Mouse (Mus musculus) kidney, postnatal 0 days (tissue): ENCODE measurements around the gene Rbms1. TPM values are rescaled to one million over a fixed set of nuclear protein-coding genes. Genes with fewer than 3 reads are reported as not detected.
A peak's percentile ranks its signal among the peaks of the same experiment; 100 is the strongest.

Experiments used
- ATAC-seq: fragments of 200-750 bp; cut with Nextera tagmentation; replicated peaks from 2 replicates; pipeline ENCODE4 v1.8.0; 2017; ENCODE audit warnings: low read depth, moderate number of reproducible peaks, moderate TSS enrichment, moderate library complexity; ENCODE audit not compliant: low FRiP score
- DNase-seq: peaks from one replicate; pipeline ENCODE4 v3.0.0-alpha.2; 2016; ENCODE audit warnings: low spot score
- H3K27ac ChIP-seq: fragments of 300-500 bp; sonication (generic); 2 replicates; pipeline ENCODE4 v1.5.1; 2014; ENCODE audit warnings: mild to moderate bottlenecking
- H3K27me3 ChIP-seq: fragments of 300-500 bp; sonication (generic); 2 replicates; pipeline ENCODE4 v1.6.1; 2014; ENCODE audit warnings: low read length, mixed read lengths; ENCODE audit not compliant: insufficient read depth
- H3K36me3 ChIP-seq: fragments of 300-500 bp; sonication (generic); 2 replicates; pipeline ENCODE4 v1.6.1; 2014; ENCODE audit warnings: low read length, mixed read lengths; ENCODE audit not compliant: insufficient read depth
- H3K4me1 ChIP-seq: fragments of 300-500 bp; sonication (generic); replicated peaks from 2 replicates; pipeline ENCODE4 v1.6.1; 2014; ENCODE audit warnings: antibody characterized with exemption, low read length, mixed read lengths; ENCODE audit not compliant: insufficient read depth
- H3K4me2 ChIP-seq: fragments of 300-500 bp; sonication (generic); 2 replicates; pipeline ENCODE4 v1.6.1; 2014; ENCODE audit warnings: mild to moderate bottlenecking, low read length, moderate library complexity, mixed read lengths
- H3K4me3 ChIP-seq: fragments of 300-500 bp; sonication (generic); replicated peaks from 2 replicates; pipeline ENCODE4 v1.5.1; 2014; ENCODE audit warnings: low read depth, low read length
- H3K9ac ChIP-seq: fragments of 300-500 bp; sonication (generic); 2 replicates; pipeline ENCODE4 v1.6.1; 2014; ENCODE audit warnings: low read depth, low read length
- H3K9me3 ChIP-seq: fragments of 300-500 bp; sonication (generic); replicated peaks from 2 replicates; pipeline ENCODE4 v1.6.1; 2016; ENCODE audit warnings: low read length, inconsistent platforms, mixed read lengths
- CTCF ChIP-seq: IDR thresholded peaks from 2 replicates; pipeline ENCODE4 v1.5.1; 2016; ENCODE audit warnings: antibody characterized with exemption, low read depth, mild to moderate bottlenecking, moderate library complexity
- WGBS: fragments of 180-500 bp; shearing (Covaris S2); extraction: QIAGEN DNeasy Blood & Tissue Kit; methylation state at CpG from one replicate; pipeline ENCODE4 v1.1.7; 2014; 5-methylcytosine and 5-hydroxymethylcytosine counted together
- polyA plus RNA-seq: library from polyadenylated mRNA; unstranded; fragments of >200 nt; fragmentation: Nextera tagmentation; extraction: Ambion mirVana; gene quantifications from 2 replicates; pipeline ENCODE4 v1.2.1, GENCODE M21; 2015

Gene Rbms1
- polyA plus RNA-seq, 1 experiment from 2014 or later = 92.5 TPM

- 71% methylated on average over 3 of the region's 3 CpGs for WGBS
- H3K9me3 ChIP-seq = no peaks in the 10 kb centered on the region
- ATAC-seq (no peak), DNase-seq (no peak)
- H3K27ac ChIP-seq = no peak overlapping the region
- no peak for TF ChIP-seq CTCF
- no peaks in the 10 kb centered on the region for H3K27me3 ChIP-seq
- H3K4me1 ChIP-seq = no peaks in the 10 kb centered on the region
- no peak overlapping the region for H3K9ac ChIP-seq
- H3K36me3 ChIP-seq = peaks cover 3% of the 10 kb centered on the region; the same call in 1 of the 2 replicates
- no peak overlapping the region for H3K4me2 ChIP-seq
- no peak overlapping the region for H3K4me3 ChIP-seq
Measured at GRCm38 (mm10) chr2:60744674-60745073, 218.3 kb downstream of the Rbms1 start.

GRCm38 (mm10) chr2:60739389-60740137 is 223.4 kb downstream of the Rbms1 start:
- Histone ChIP-seq H3K9ac (no peak overlapping the region), H3K4me1 (no peaks in the 10 kb centered on the region), H3K9me3 (no peaks in the 10 kb centered on the region), H3K36me3 (no peaks in the 10 kb centered on the region), H3K4me2 (no peak overlapping the region), H3K27me3 (no peaks in the 10 kb centered on the region), H3K27ac (no peak overlapping the region), H3K4me3 (no peak overlapping the region)
- WGBS = 71% methylated on average over 10 of the region's 10 CpGs
- ATAC-seq (no peak), DNase-seq (no peak)
- TF ChIP-seq CTCF = no peak

- Histone ChIP-seq H3K4me3 (no peak overlapping the region), H3K4me1 (peaks cover 9% of the 10 kb centered on the region; the same call in 1 of the 2 replicates), H3K4me2 (no peak overlapping the region), H3K36me3 (no peaks in the 10 kb centered on the region), H3K27me3 (no peaks in the 10 kb centered on the region), H3K9ac (no peak overlapping the region), H3K27ac (no peak overlapping the region), H3K9me3 (no peaks in the 10 kb centered on the region)
- 62% methylated on average over 6 of the region's 6 CpGs for WGBS
- DNase-seq (no peak), ATAC-seq (no peak)
- TF ChIP-seq CTCF = no peak; the same call in 1 of the 2 replicates
Measured at GRCm38 (mm10) chr2:60730929-60731328, 232.1 kb downstream of the Rbms1 start.

- WGBS = 23% methylated on average over 3 of the region's 3 CpGs
- Histone ChIP-seq H3K36me3 (no peaks in the 10 kb centered on the region), H3K4me1 (peaks cover 9% of the 10 kb centered on the region; the same call in 1 of the 2 replicates), H3K9ac (no peak overlapping the region), H3K27me3 (no peaks in the 10 kb centered on the region), H3K9me3 (no peaks in the 10 kb centered on the region), H3K4me2 (peak overlapping the region; percentile 34), H3K4me3 (no peak overlapping the region), H3K27ac (peak overlapping the region; percentile 51)
- no peak for TF ChIP-seq CTCF
- peak; percentile 84 for DNase-seq
- ATAC-seq = no peak
Measured at GRCm38 (mm10) chr2:60730024-60730423, 233.0 kb downstream of the Rbms1 start.

GRCm38 (mm10) chr2:60728902-60729585 is 233.9 kb downstream of the Rbms1 start:
- peak; percentile 40; the same call in 1 of the 2 replicates for ATAC-seq

GRCm38 (mm10) chr2:60724660-60725059 is 238.3 kb downstream of the Rbms1 start:
- TF ChIP-seq CTCF = no peak
- no peak for DNase-seq
- no peak overlapping the region for H3K4me3 ChIP-seq

More at GRCm38 (mm10) chr2:60728902-60729585, 233.9 kb downstream of the Rbms1 start:
- TF ChIP-seq CTCF = no peak
- peak overlapping the region; percentile 34; the same call in 1 of the 2 replicates for H3K4me2 ChIP-seq
- 14% methylated on average over 10 of the region's 10 CpGs for WGBS
- H3K36me3 ChIP-seq = no peaks in the 10 kb centered on the region
- no peak overlapping the region for H3K4me3 ChIP-seq
- peak overlapping the region; percentile 51; the same call in 1 of the 2 replicates for H3K27ac ChIP-seq
- peaks cover 9% of the 10 kb centered on the region; the same call in 1 of the 2 replicates for H3K4me1 ChIP-seq
- H3K9me3 ChIP-seq = no peaks in the 10 kb centered on the region
- no peaks in the 10 kb centered on the region for H3K27me3 ChIP-seq
- DNase-seq = peak; percentile 80
- no peak overlapping the region for H3K9ac ChIP-seq

More at GRCm38 (mm10) chr2:60724660-60725059, 238.3 kb downstream of the Rbms1 start:
- no peaks in the 10 kb centered on the region for H3K27me3 ChIP-seq
- H3K36me3 ChIP-seq = no peaks in the 10 kb centered on the region
- no peak overlapping the region for H3K4me2 ChIP-seq
- no peaks in the 10 kb centered on the region for H3K9me3 ChIP-seq
- WGBS = 76% methylated on average over 2 of the region's 2 CpGs
- H3K27ac ChIP-seq = no peak overlapping the region
- no peak for ATAC-seq
- no peak overlapping the region for H3K9ac ChIP-seq
- H3K4me1 ChIP-seq = peaks cover 8% of the 10 kb centered on the region; the same call in 1 of the 2 replicates
